Mouse (Mus musculus) adrenal gland, postnatal 25 days (tissue): Measurements from ENCODE around the gene Fbxo47. TPM values are rescaled to one million over a fixed set of nuclear protein-coding genes. Genes with fewer than 3 reads are reported as not detected.
"Not testable (repeated sequence)": the region's sequence is repeated elsewhere in the genome, so short reads cannot be mapped to it uniquely, and the experiment has no call there.

Experiments used
- DNase-seq: peaks from one replicate; pipeline ENCODE4 v3.0.0; 2021; ENCODE audit warnings: mixed read lengths
- total RNA-seq: library from RNA; stranded (reverse); gene quantifications from 2 replicates; pipeline ENCODE4 v1.2.3, GENCODE M21; 2021

Fbxo47 gene
- total RNA-seq, 1 experiment from 2014 or later, result 1.2 TPM

GRCm38 (mm10) chr11:97880362-97880761 is 3.6 kb downstream of the Fbxo47 start:
- no peak for DNase-seq

- no peak for DNase-seq
Measured at GRCm38 (mm10) chr11:97877341-97877740, 6.6 kb downstream of the Fbxo47 start.

GRCm38 (mm10) chr11:97874396-97874795 is 9.6 kb downstream of the Fbxo47 start:
- no peak for DNase-seq

GRCm38 (mm10) chr11:97872378-97872777 is 11.6 kb downstream of the Fbxo47 start:
- not testable (repeated sequence) for DNase-seq

- DNase-seq, result no peak
Measured at GRCm38 (mm10) chr11:97867591-97867990, 16.4 kb downstream of the Fbxo47 start.

GRCm38 (mm10) chr11:97866091-97866888 is 17.7 kb downstream of the Fbxo47 start:
- DNase-seq, result no peak

- no peak for DNase-seq
Measured at GRCm38 (mm10) chr11:97865421-97865820, 18.5 kb downstream of the Fbxo47 start.

- no peak for DNase-seq
Measured at GRCm38 (mm10) chr11:97862148-97862547, 21.8 kb downstream of the Fbxo47 start.

GRCm38 (mm10) chr11:97855473-97855872 is 28.5 kb downstream of the Fbxo47 start:
- no peak for DNase-seq

GRCm38 (mm10) chr11:97851601-97852000 is 32.4 kb downstream of the Fbxo47 start:
- no peak for DNase-seq

- DNase-seq, result no peak
Measured at GRCm38 (mm10) chr11:97850367-97850766, 33.6 kb downstream of the Fbxo47 start.

- DNase-seq, result no peak
Measured at GRCm38 (mm10) chr11:97842001-97842400, 42.0 kb downstream of the Fbxo47 start.

- peak; percentile 65 for DNase-seq
Measured at GRCm38 (mm10) chr11:97840991-97841661, 42.8 kb downstream of the Fbxo47 start.

- no peak for DNase-seq
Measured at GRCm38 (mm10) chr11:97840539-97840954, 43.4 kb downstream of the Fbxo47 start, which contains the start of gene B230217C12Rik. Gene B230217C12Rik (plus strand): TSS chr11:97840780.

GRCm38 (mm10) chr11:97840135-97840490 is 43.8 kb downstream of the Fbxo47 start:
- no peak for DNase-seq

GRCm38 (mm10) chr11:97839441-97840134 is 44.4 kb downstream of the Fbxo47 start:
- DNase-seq, result no peak

- DNase-seq, result no peak
Measured at GRCm38 (mm10) chr11:97838779-97839440, 45.0 kb downstream of the Fbxo47 start.

- DNase-seq, result no peak
Measured at GRCm38 (mm10) chr11:97837641-97838149, 46.3 kb downstream of the Fbxo47 start.

GRCm38 (mm10) chr11:97837051-97837450 is 46.9 kb downstream of the Fbxo47 start:
- DNase-seq, result not testable (repeated sequence)

- no peak for DNase-seq
Measured at GRCm38 (mm10) chr11:97836541-97836940, 47.4 kb downstream of the Fbxo47 start.

- DNase-seq, result no peak
Measured at GRCm38 (mm10) chr11:97833352-97833751, 50.6 kb downstream of the Fbxo47 start.

- no peak for DNase-seq
Measured at GRCm38 (mm10) chr11:97832001-97832400, 52.0 kb downstream of the Fbxo47 start.
